Mouse (Mus musculus) duodenum, adult 2 months (tissue): ENCODE results near the gene Clca1. TPM values are rescaled to one million over a fixed set of nuclear protein-coding genes. Genes with fewer than 3 reads are reported as not detected.

Experiments used
- polyA plus RNA-seq: library from polyadenylated mRNA; depleted of rRNA; stranded (reverse); fragments of >200 nt; gene quantifications from 2 replicates; pipeline ENCODE4 v1.2.3, GENCODE M21; 2012; ENCODE audit warnings: low replicate concordance; rRNA removed

Clca1 gene
- polyA plus RNA-seq, result 70.4 and 119 TPM in 2 replicates

GRCm38 (mm10) chr3:145032676-145033075, at the start of gene Clca1:
TSS of gene Clca1 (minus strand) at chr3:145032776.

GRCm38 (mm10) chr3:144974945-144975344, 57.6 kb downstream of the Clca1 start, which contains the start of gene Clca4a:
TSS of gene Clca4a (minus strand) at chr3:144975045.

Other genes starting within 250 kb of the Clca1 start
- gene Clca3a2, start 213.3 kb downstream of the Clca1 start, polyA plus RNA-seq, result 4.4 and 5.1 TPM in 2 replicates
- gene Clca3b, start 183.4 kb downstream of the Clca1 start, polyA plus RNA-seq, result 26.8 and 44.3 TPM in 2 replicates
- gene Clca4b, start 100.2 kb downstream of the Clca1 start, polyA plus RNA-seq, result 18.4 and 76.5 TPM in 2 replicates
- 0.33 and 35.5 TPM in 2 replicates for gene Clca4a, start 57.7 kb downstream of the Clca1 start, polyA plus RNA-seq
- 0.04 and 0.07 TPM in 2 replicates for gene Clca2, start 66.7 kb upstream of the Clca1 start, polyA plus RNA-seq
- gene Odf2l, start 85.8 kb upstream of the Clca1 start, polyA plus RNA-seq, result 0.24 and 1.6 TPM in 2 replicates